Mouse (Mus musculus) small intestine, adult 2 months (tissue): ENCODE data around the gene Acsl4. TPM values are rescaled to one million over a fixed set of nuclear protein-coding genes. Genes with fewer than 3 reads are reported as not detected.

Source experiments
- H3K27ac ChIP-seq: fragments of 200-500 bp; 2 replicates; pipeline ENCODE4 v1.5.1; 2012; ENCODE audit warnings: low read depth, low read length, control low read depth, inconsistent platforms; ENCODE audit not compliant: insufficient read depth
- H3K27me3 ChIP-seq: fragments of 200-500 bp; 2 replicates; pipeline ENCODE4 v1.6.1; 2012; ENCODE audit warnings: mild to moderate bottlenecking, moderate library complexity, low read length, inconsistent platforms; ENCODE audit not compliant: control insufficient read depth, insufficient read depth
- H3K36me3 ChIP-seq: fragments of 200-500 bp; 2 replicates; pipeline ENCODE4 v1.6.1; 2012; ENCODE audit warnings: mild to moderate bottlenecking, low read length, control low read depth, inconsistent platforms; ENCODE audit not compliant: control insufficient read depth, insufficient read depth
- H3K4me1 ChIP-seq: fragments of 200-500 bp; 2 replicates; pipeline ENCODE4 v1.6.1; 2012; ENCODE audit warnings: low read length, inconsistent platforms, mixed read lengths; ENCODE audit not compliant: control insufficient read depth, insufficient read depth, insufficient read length
- H3K4me3 ChIP-seq: fragments of 200-500 bp; 2 replicates; pipeline ENCODE4 v1.5.1; 2012; ENCODE audit warnings: low read depth, mild to moderate bottlenecking, control low read depth, inconsistent platforms, low read length, moderate library complexity
- CTCF ChIP-seq: fragments of 200-500 bp; IDR thresholded peaks from 2 replicates; pipeline ENCODE4 v1.5.1; 2012; ENCODE audit warnings: low read depth, mild to moderate bottlenecking, control low read depth, inconsistent platforms, low read length, moderate library complexity, mixed read lengths; ENCODE audit not compliant: insufficient replicate concordance, insufficient read length; ENCODE audit errors: extremely low read depth
- POLR2A ChIP-seq: fragments of 200-500 bp; IDR thresholded peaks from 2 replicates; pipeline ENCODE4 v1.6.1; 2012; ENCODE audit warnings: low read depth, mild to moderate bottlenecking, control low read depth, inconsistent platforms, low read length, moderate library complexity
- WGBS: fragments of 180-500 bp; shearing (Covaris S2); methylation state at CpG from one replicate; pipeline ENCODE4 v1.1.7; 2018; 5-methylcytosine and 5-hydroxymethylcytosine counted together
- polyA plus RNA-seq: library from polyadenylated mRNA; depleted of rRNA; stranded (reverse); fragments of >200 nt; gene quantifications from 2 replicates; pipeline ENCODE4 v1.2.3, GENCODE M21; 2012; rRNA removed

The Acsl4 gene
- polyA plus RNA-seq = 0.37 and 0.43 TPM in 2 replicates

- TF ChIP-seq POLR2A = peak; percentile 38; the same call in 1 of the 2 replicates
- TF ChIP-seq CTCF = no peak
- H3K27ac ChIP-seq = peak within 1 kb of the TSS; percentile 70
- no peaks in the 10 kb centered on the region for H3K4me1 ChIP-seq
- no peaks in the 10 kb centered on the region for H3K27me3 ChIP-seq
- peak within 1 kb of the TSS; percentile 97 for H3K4me3 ChIP-seq
- WGBS = 16% methylated on average over 58 of the region's 59 CpGs
- no peaks in the 10 kb centered on the region for H3K36me3 ChIP-seq
Measured at GRCm38 (mm10) chrX:142390247-142390908, at the start of gene Acsl4. Gene Acsl4 (minus strand): TSS chrX:142390535.

GRCm38 (mm10) chrX:142437971-142438504 lies 47.7 kb upstream of the Acsl4 start:
- 48% methylated on average over 4 of the region's 4 CpGs for WGBS
- Histone ChIP-seq H3K27ac (no peak overlapping the region), H3K36me3 (no peaks in the 10 kb centered on the region), H3K27me3 (no peaks in the 10 kb centered on the region), H3K4me3 (no peak overlapping the region), H3K4me1 (no peaks in the 10 kb centered on the region)
- TF ChIP-seq CTCF (no peak), POLR2A (no peak)

GRCm38 (mm10) chrX:142432846-142433245 lies 42.5 kb upstream of the Acsl4 start:
- no peaks in the 10 kb centered on the region for H3K4me1 ChIP-seq
- no peak for TF ChIP-seq CTCF
- no peak for TF ChIP-seq POLR2A
- H3K36me3 ChIP-seq = no peaks in the 10 kb centered on the region
- no peak overlapping the region for H3K4me3 ChIP-seq
- H3K27ac ChIP-seq = no peak overlapping the region
- WGBS = 72% methylated on average over 3 of the region's 3 CpGs
- no peaks in the 10 kb centered on the region for H3K27me3 ChIP-seq

GRCm38 (mm10) chrX:142427111-142427510 lies 36.8 kb upstream of the Acsl4 start:
- Histone ChIP-seq H3K36me3 (no peaks in the 10 kb centered on the region), H3K27me3 (no peaks in the 10 kb centered on the region), H3K27ac (no peak overlapping the region), H3K4me3 (no peak overlapping the region), H3K4me1 (no peaks in the 10 kb centered on the region)
- WGBS = 43% methylated on average over 4 of the region's 4 CpGs
- no peak for TF ChIP-seq CTCF

GRCm38 (mm10) chrX:142426628-142427027 lies 36.3 kb upstream of the Acsl4 start:
- Histone ChIP-seq H3K36me3 (no peaks in the 10 kb centered on the region), H3K27me3 (no peaks in the 10 kb centered on the region), H3K4me1 (no peaks in the 10 kb centered on the region), H3K4me3 (no peak overlapping the region), H3K27ac (no peak overlapping the region)
- no peak for TF ChIP-seq POLR2A
- TF ChIP-seq CTCF = no peak
- 66% methylated on average over 4 of the region's 4 CpGs for WGBS

GRCm38 (mm10) chrX:142413884-142414283 lies 23.5 kb upstream of the Acsl4 start:
- Histone ChIP-seq H3K36me3 (no peaks in the 10 kb centered on the region), H3K27me3 (no peaks in the 10 kb centered on the region), H3K4me3 (no peak overlapping the region), H3K4me1 (no peaks in the 10 kb centered on the region), H3K27ac (no peak overlapping the region)
- 70% methylated on average over 2 of the region's 2 CpGs for WGBS
- TF ChIP-seq CTCF = no peak
- no peak for TF ChIP-seq POLR2A

- Histone ChIP-seq H3K27ac (no peak overlapping the region), H3K4me3 (no peak overlapping the region), H3K27me3 (no peaks in the 10 kb centered on the region), H3K36me3 (no peaks in the 10 kb centered on the region), H3K4me1 (no peaks in the 10 kb centered on the region)
- TF ChIP-seq POLR2A (no peak), CTCF (no peak)
- WGBS = 54% methylated on average over 3 of the region's 3 CpGs
Measured at GRCm38 (mm10) chrX:142410060-142410459, 19.7 kb upstream of the Acsl4 start.

- no peaks in the 10 kb centered on the region for H3K36me3 ChIP-seq
- H3K4me1 ChIP-seq = no peaks in the 10 kb centered on the region
- no peak overlapping the region for H3K4me3 ChIP-seq
- no peak overlapping the region for H3K27ac ChIP-seq
- 75% methylated on average over 3 of the region's 3 CpGs for WGBS
- no peak for TF ChIP-seq POLR2A
- no peak for TF ChIP-seq CTCF
- H3K27me3 ChIP-seq = no peaks in the 10 kb centered on the region
Measured at GRCm38 (mm10) chrX:142409338-142409737, 19.0 kb upstream of the Acsl4 start.
